Mouse (Mus musculus) T-helper 1 cell (primary cell): ENCODE results near the gene 1700001P01Rik.

Experiments
- in situ Hi-C: fragments of 300-600 bp; cut with MboI, MseI; formaldehyde crosslinking; loops from one replicate; pipeline ENCODE4 v1.15.1; 2025; ENCODE audit warnings: high pct_unique_total_duplicates

1700001P01Rik gene

DNA sequence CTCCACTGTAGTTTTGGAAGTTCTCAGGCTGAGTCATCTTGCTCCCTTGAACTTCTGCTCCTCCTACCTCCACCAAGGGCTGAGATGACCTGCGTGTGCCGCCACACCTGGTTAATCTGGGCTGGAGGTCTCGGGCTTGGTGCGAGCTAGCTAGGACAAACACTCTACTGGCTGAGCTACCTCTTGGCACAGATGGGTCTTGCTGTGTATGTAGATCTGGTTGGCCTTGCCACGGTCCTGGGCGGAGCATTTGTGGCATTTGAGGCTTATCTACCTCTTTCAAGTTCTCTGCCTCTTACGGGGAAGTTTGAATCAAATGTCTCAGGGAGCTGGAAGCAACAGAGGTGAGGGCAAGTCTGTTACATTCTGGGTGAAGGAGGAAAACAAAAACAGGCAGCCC lies 34.6 kb upstream of the 1700001P01Rik start:
- in situ Hi-C loops: no loop called here

GRCm38 (mm10) chr11:97809235-97810121 lies 33.8 kb upstream of the 1700001P01Rik start:
- in situ Hi-C loops: no loop called here

DNA sequence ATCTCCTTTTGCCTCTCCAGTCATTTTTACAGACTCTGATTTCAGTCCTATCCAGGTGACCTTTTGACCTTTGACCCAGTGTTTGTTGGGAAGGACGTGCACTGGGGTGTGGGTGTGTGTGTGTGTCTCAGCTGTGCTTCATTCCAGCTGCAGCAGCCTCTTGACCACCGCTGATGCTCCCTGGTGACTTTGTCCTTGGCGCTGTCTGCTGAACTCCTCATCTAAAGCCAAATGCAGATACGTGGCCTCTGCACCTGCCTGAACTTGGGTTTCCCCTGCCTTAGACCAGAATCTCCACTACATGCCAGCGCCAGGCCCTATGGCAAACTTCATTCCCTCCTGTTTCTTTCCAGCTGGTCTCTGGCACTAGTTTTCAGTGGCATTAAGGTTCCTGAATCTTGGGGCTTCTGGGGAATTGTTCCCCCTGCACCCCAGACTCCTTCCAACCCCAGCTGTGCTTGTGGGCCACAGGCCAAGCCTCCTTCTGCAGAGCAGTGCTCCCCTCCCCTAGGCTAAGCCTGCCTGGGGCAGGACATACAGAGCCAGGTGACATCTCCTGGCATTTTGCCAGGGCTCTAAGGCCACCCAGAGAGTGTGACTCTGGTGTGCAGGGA lies 33.0 kb upstream of the 1700001P01Rik start:
- in situ Hi-C loops: no loop called here

- in situ Hi-C loops: no loop called here
Measured at GRCm38 (mm10) chr11:97808093-97808492, 32.4 kb upstream of the 1700001P01Rik start.

DNA sequence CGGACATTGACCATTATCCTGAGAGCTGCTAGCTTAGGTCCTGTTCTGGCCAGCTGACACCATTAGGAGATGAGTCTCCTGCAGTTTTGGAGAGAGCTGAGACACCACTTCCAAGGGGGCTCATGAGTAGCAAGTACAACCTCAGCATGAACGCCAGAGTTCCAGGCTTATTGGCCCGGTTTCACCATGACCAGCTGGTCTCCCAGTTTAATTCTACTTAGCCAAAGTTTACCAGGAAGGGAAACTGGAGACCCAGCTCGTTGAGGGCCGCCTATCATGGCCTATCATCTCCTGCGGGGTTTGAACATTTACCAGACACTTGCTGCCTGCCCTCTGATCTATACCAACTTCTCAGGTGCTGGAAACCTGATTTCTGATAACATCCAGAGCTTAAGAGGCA lies 31.9 kb upstream of the 1700001P01Rik start:
- in situ Hi-C loops: no loop called here

GRCm38 (mm10) chr11:97806613-97806964 lies 30.9 kb upstream of the 1700001P01Rik start:
- in situ Hi-C loops: no loop called here

DNA sequence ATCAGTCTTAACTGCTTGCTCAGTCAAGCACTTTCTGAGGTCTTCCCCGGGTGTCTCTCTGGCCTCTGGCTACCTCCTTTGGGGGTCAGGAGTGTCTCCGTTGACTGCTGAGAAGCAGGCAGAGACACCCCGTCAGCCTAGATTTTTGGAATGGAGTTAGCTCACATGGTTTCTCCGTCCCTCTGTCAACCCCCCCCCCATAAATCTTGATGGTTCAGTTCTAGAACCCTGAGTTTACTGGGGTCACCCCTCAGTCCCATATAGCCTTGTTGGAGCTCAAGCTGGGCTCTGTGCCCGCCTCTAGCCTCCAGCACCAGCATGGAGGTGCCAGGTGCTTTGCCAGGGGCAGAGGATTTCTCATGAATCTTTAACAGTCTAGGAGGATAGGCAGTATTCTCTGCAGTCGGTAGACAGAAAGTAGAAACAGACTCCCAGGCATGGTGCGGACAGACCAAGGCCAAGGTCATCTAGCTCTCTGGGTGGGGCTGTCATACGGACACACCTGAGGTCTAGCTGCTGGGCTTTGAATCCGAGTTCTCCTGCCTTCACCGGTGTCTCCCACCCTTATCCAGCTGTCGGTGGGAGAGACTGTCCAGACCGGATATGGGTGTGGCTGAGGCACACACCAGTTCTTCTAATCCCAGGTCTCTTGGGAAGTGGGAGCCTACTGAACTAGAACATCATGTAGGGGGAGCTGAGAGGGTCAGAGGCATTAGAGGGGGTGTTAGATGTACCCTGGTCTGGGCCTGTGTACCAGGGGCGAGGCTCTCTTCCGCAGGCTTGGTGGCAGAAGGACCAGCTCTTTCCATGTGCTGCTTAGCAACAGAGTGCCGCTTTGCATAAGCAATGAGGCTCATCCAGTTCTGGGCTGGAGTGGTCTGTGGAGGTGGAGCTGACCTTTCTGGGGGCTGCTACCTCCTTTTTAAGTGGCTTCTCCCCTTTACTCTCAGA lies 30.2 kb upstream of the 1700001P01Rik start:
- in situ Hi-C loops: no loop called here

GRCm38 (mm10) chr11:97804841-97805661 lies 29.3 kb upstream of the 1700001P01Rik start:
- in situ Hi-C loops: no loop called here

DNA sequence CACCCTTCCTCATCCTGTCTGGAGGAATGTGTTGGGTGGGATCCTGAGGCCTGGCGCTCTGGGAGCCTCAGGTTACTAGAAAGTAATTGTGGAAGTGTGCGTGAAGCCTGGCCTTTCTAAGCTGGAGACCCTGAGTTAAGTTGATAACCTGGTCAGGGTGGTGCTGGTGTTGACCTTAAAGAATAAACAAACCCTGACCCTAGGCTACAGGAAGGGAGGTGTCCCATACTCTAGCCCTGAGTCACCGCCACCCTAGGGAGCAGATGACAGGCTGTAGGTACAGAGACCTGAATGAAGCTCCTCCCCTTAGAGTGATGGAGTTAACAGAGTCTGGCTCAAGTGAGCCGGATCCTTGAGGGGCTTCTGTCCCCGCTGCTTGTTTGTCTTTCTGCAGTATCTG lies 28.1 kb upstream of the 1700001P01Rik start:
- in situ Hi-C loops: no loop called here

- in situ Hi-C loops: no loop called here
Measured at GRCm38 (mm10) chr11:97802495-97802894, 26.8 kb upstream of the 1700001P01Rik start.

DNA sequence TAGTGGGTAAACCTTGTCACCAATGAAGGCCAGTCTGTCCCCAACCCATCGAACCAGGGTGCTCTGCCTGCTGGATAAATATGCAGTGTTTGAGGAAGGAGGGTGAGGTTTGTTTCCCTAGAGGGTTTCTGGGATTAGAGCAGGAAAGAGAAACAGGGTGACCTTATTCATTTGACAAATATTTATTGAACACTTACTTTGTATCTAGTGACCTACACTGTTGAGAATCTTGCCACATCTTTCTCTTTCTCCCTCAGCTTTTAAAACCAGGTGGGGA lies 26.4 kb upstream of the 1700001P01Rik start:
- in situ Hi-C loops: no loop called here

DNA sequence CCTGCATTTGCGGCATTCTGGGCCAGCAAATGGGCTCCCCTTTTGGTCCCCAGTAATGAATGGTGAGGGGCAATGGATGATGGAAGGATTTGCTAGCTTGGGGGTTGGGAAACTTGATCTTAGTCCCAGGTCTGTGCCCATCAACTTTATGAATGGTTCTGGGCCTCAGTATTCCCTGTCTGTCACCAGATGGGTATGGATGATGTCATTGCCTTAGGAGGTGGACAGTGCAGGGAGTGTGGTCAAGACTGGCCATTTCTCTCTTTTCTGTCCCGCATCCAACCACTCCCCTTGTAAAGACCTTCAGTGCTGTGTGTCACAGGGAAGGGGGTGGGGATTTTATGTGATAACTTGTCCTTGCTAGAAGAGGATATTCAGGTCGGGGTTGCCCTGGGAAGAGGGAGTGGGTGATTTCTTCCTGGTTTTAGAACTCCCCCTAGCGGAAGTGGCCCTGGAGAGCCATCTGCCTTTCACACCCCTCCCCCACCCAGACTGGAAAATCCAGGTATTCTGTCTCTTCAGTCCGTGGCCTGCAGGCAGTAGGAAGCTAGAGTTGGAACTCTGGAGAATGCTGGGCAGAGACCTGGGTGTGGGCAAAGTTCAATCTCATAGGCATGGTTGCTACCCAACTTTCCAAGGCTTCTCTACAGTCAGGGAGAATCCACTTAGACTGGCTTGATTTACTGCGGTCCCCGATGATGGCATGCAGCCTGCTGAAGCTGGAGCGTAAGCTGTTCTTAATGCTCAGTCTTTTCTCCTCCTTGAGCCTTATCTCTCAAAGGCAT lies 25.9 kb upstream of the 1700001P01Rik start:
- in situ Hi-C loops: no loop called here

GRCm38 (mm10) chr11:97800691-97801408 lies 25.1 kb upstream of the 1700001P01Rik start:
- in situ Hi-C loops: no loop called here

GRCm38 (mm10) chr11:97799994-97800690 lies 24.4 kb upstream of the 1700001P01Rik start:
- in situ Hi-C loops: no loop called here

GRCm38 (mm10) chr11:97799146-97799993 lies 23.7 kb upstream of the 1700001P01Rik start:
- in situ Hi-C loops: no loop called here

DNA sequence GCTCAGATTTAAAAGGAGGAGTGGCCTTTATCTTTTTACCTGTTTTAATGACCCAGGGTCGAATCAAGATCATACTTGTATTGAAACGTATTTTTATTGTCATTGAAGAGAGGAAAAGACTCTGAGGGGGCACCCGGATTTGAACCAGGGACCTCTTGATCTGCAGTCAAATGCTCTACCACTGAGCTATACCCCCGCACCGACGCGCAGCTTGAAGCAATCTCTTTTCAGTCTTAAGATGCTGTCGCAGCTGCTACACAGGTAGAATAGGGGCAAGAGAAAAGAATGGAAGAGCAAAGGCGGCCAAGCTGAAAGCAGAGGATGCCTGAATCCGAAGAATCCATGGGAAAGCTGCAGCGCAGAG lies 23.0 kb upstream of the 1700001P01Rik start, which contains the start of gene Lasp1:
TSS of gene Lasp1 (plus strand) at position 219 of the 364 bp plus-strand sequence.
- in situ Hi-C loops: no loop called here

- in situ Hi-C loops: no loop called here
Measured at GRCm38 (mm10) chr11:97798083-97798435, 22.3 kb upstream of the 1700001P01Rik start.

GRCm38 (mm10) chr11:97797369-97798082 lies 21.8 kb upstream of the 1700001P01Rik start:
- in situ Hi-C loops: no loop called here
